Mouse (Mus musculus): ENCODE data around the gene Ces2b. TPM values are rescaled to one million over a fixed set of nuclear protein-coding genes. Genes with fewer than 3 reads are reported as not detected.

Ces2b gene
- not detected in 2 replicates for polyA plus RNA-seq (2012; ENCODE audit: low replicate concordance)

DNA sequence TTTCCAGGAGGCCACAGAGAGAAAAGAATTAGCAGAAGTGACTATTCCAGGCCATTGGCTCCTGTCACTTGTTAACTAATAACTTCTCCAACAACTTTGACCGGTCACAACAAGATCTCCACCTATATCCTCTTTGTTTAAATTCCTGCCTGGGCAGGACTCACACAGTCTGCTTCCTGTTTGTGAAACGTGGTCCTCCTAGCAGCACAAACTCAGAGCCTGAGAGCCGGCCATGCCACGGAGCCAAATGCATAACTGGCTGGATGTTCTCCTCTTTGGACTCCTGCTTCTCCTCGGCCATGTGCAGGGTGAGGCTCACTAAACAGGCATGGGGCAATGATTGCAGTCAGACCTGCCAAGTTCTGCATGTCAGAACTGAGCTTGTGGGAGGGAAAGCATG, at the start of gene Ces2b:
Ces2b (plus strand) TSS at position 133 of the 400 bp plus-strand sequence.

DNA sequence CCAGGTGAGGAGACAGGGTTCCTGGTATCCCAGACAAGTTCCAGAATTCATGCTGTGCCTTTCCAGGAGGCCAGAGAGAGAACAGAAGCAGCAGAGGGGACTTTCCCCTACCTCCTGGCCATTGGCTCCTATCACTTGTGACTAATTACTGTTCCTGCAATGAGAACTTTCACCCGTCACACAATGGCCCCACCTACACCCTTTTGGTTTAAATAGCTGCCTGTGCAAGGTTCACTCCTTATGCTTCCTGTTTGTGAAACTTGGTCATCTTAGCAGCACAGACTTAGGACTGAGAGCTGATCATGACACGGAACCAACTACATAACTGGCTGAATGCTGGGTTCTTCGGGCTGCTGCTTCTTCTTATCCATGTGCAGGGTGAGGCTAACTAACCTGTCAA, 15.5 kb downstream of the Ces2b start, which contains the start of gene Ces2c:
Ces2c (plus strand) TSS at position 238 of the 400 bp plus-strand sequence.

Other genes with a start within 250 kb of the Ces2b start
- gene Pdp2, start 240.1 kb upstream of the Ces2b start, polyA plus RNA-seq (2012; ENCODE audit: low replicate concordance): 1.6 and 2.6 TPM in 2 replicates
- not detected in 2 replicates for gene Cdh16, start 207.2 kb upstream of the Ces2b start, polyA plus RNA-seq (2012; ENCODE audit: low replicate concordance)
- 1.1 and 4.9 TPM in 2 replicates for gene Rrad, start 200.2 kb upstream of the Ces2b start, polyA plus RNA-seq (2012; ENCODE audit: low replicate concordance)
- 35.6 and 56.5 TPM in 2 replicates for gene Ciao2b, start 189.6 kb upstream of the Ces2b start, polyA plus RNA-seq (2012; ENCODE audit: low replicate concordance)
- gene Ces2a, start 97.6 kb upstream of the Ces2b start, polyA plus RNA-seq (2012; ENCODE audit: low replicate concordance): not detected in 2 replicates
- not detected in 2 replicates for gene Ces2c, start 15.5 kb downstream of the Ces2b start, polyA plus RNA-seq (2012; ENCODE audit: low replicate concordance)
- not detected in 2 replicates for gene Ces2e, start 94.7 kb downstream of the Ces2b start, polyA plus RNA-seq (2012; ENCODE audit: low replicate concordance)
- 0.06 TPM in 1 of 2 replicates, not detected in the other for gene Ces2f, start 115.8 kb downstream of the Ces2b start, polyA plus RNA-seq (2012; ENCODE audit: low replicate concordance)
- 8.6 and 44.6 TPM in 2 replicates for gene Ces2g, start 130.1 kb downstream of the Ces2b start, polyA plus RNA-seq (2012; ENCODE audit: low replicate concordance)
- not detected in 2 replicates for gene Ces2h, start 169.3 kb downstream of the Ces2b start, polyA plus RNA-seq (2012; ENCODE audit: low replicate concordance)
- not detected in 2 replicates for gene Ces3a, start 217.0 kb downstream of the Ces2b start, polyA plus RNA-seq (2012; ENCODE audit: low replicate concordance)